Mouse (Mus musculus): ENCODE measurements at regions not wholly inside any gene's neighbourhood (a gene's known extent, or its start where the extent isn't known, plus 50 kb on each side); places are given as distances from the start of the nearest gene placed in this dataset.

GRCm38 (mm10) chr14:55406146-55406545 lies 72.4 kb upstream of the Dhrs4 start:
- no peak for DNase-seq

Measured in adrenal gland, postnatal 10 days (tissue).